Mouse (Mus musculus): ENCODE results near the gene Rere. TPM values are rescaled to one million over a fixed set of nuclear protein-coding genes. Genes with fewer than 3 reads are reported as not detected.

Rere gene
- polyA plus RNA-seq, 1 experiment from 2014 or later = 41.2 TPM

- Histone ChIP-seq H3K36me3 (0 out of 2 replicates have a peak, but pooled peaks cover 4% of the 10 kb centered on the region), H3K9me3 (no peaks in the 10 kb centered on the region), H3K4me2 (no peak overlapping the region), H3K9ac (peak overlapping the region; percentile 38), H3K27me3 (no peaks in the 10 kb centered on the region), H3K4me3 (no peak overlapping the region), H3K27ac (replicated peaks) (peak overlapping the region; percentile 15; the same call in 1 of the 2 replicates), H3K4me1 (replicated peaks) (peaks cover 43% of the 10 kb centered on the region)
- WGBS = 53% methylated on average over 20 of the region's 20 CpGs
- peak; percentile 45 for ATAC-seq (ENCODE audit: low read depth)
Measured at GRCm38 (mm10) chr4:150257252-150258204, 23.9 kb upstream of the Rere start.

DNA sequence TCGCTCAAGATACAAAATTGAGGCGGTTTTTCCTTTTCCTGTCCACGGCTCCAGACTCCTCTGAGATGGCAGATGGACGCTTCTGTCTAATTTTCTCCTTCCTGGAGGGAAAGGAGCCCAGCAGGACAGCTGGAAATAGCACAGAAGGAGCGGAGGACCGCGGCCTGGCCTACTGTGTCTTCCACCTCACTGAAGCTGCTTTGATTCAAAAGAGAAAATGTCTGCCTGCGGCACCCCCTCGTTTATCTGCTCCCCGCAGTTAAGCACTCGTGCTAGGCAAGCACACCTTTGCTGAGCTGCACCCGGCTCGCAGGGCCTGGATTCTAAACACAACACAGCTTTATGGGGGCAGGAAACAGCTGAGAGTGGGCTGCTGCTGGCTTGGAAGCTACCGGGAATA, 23.1 kb upstream of the Rere start:
- Histone ChIP-seq H3K9ac (peak overlapping the region; percentile 38), H3K4me1 (replicated peaks) (peaks cover 43% of the 10 kb centered on the region), H3K36me3 (no peaks in the 10 kb centered on the region), H3K4me2 (no peak overlapping the region), H3K27me3 (no peaks in the 10 kb centered on the region), H3K4me3 (no peak overlapping the region), H3K9me3 (no peaks in the 10 kb centered on the region), H3K27ac (replicated peaks) (peak overlapping the region; percentile 49)
- WGBS = 57% methylated on average over 14 of the region's 14 CpGs
- no peak for ATAC-seq (ENCODE audit: low read depth)

DNA sequence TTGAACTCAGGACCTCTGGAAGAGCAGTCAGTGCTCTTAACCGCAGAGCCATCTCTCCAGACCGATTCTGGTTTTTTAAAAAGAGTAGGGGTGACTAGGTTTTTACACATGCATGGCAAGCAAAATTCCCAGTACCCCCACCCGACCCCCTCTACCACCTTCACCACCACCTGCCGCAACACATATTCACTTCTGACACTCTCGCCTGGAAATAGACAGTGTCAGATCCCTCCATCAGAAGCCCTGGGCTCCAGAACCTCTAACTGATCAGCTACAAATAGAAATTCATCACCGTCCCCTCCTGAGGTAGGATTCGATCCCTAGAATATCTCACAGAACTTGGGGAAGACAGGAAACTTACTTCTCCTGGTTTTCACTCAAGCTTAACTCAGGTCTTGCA, 21.9 kb upstream of the Rere start:
- WGBS = 93% methylated on average over 7 of the region's 7 CpGs
- no peak overlapping the region for H3K9ac ChIP-seq
- peaks cover 40% of the 10 kb centered on the region for H3K4me1 ChIP-seq (replicated peaks)
- no peak for ATAC-seq (ENCODE audit: low read depth)
- no peak overlapping the region for H3K4me3 ChIP-seq
- no peak overlapping the region for H3K27ac ChIP-seq (replicated peaks)
- no peaks in the 10 kb centered on the region for H3K9me3 ChIP-seq
- no peak overlapping the region for H3K4me2 ChIP-seq
- no peaks in the 10 kb centered on the region for H3K36me3 ChIP-seq
- H3K27me3 ChIP-seq = no peaks in the 10 kb centered on the region

- ATAC-seq (ENCODE audit: low read depth) = no peak
- no peak overlapping the region for H3K27ac ChIP-seq (replicated peaks)
- WGBS = 48% methylated on average over 7 of the region's 7 CpGs
- H3K4me2 ChIP-seq = no peak overlapping the region
- H3K9ac ChIP-seq = no peak overlapping the region
- H3K9me3 ChIP-seq = no peaks in the 10 kb centered on the region
- no peaks in the 10 kb centered on the region for H3K36me3 ChIP-seq
- no peaks in the 10 kb centered on the region for H3K27me3 ChIP-seq
- peaks cover 35% of the 10 kb centered on the region for H3K4me1 ChIP-seq (replicated peaks)
- no peak overlapping the region for H3K4me3 ChIP-seq
Measured at GRCm38 (mm10) chr4:150260111-150260510, 21.3 kb upstream of the Rere start.

GRCm38 (mm10) chr4:150260745-150261144, 20.7 kb upstream of the Rere start:
- no peak overlapping the region for H3K9ac ChIP-seq
- no peak overlapping the region for H3K4me3 ChIP-seq
- H3K4me1 ChIP-seq (replicated peaks) = peaks cover 33% of the 10 kb centered on the region
- peak; percentile 44; the same call in 1 of the 2 replicates for ATAC-seq (ENCODE audit: low read depth)
- WGBS = 37% methylated on average over 6 of the region's 6 CpGs
- no peaks in the 10 kb centered on the region for H3K36me3 ChIP-seq
- no peak overlapping the region for H3K27ac ChIP-seq (replicated peaks)
- no peaks in the 10 kb centered on the region for H3K27me3 ChIP-seq
- no peaks in the 10 kb centered on the region for H3K9me3 ChIP-seq
- H3K4me2 ChIP-seq = no peak overlapping the region

DNA sequence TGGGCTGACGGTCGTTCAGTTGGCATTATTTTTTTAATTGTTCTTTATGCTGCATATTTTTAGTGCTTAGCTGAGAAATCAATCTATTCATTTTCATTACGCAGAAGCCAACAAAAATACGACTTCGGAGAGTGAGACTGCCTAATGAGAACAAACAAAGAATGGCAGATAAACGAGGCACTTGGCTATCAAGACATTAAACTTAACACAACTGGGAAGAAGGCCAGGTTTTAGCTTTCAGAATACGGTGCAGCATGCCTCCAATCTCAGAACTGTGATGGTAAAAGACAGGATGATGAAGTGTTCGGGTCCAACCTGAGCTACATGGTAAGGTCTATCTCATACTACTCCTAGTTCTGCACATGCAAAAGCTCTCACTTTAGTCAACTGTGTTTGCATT, 19.1 kb upstream of the Rere start:
- Histone ChIP-seq H3K4me3 (no peak overlapping the region), H3K9ac (no peak overlapping the region), H3K27me3 (no peaks in the 10 kb centered on the region), H3K9me3 (no peaks in the 10 kb centered on the region), H3K4me1 (replicated peaks) (peaks cover 43% of the 10 kb centered on the region), H3K27ac (replicated peaks) (peak overlapping the region; percentile 1; the same call in 1 of the 2 replicates), H3K4me2 (no peak overlapping the region), H3K36me3 (no peaks in the 10 kb centered on the region)
- 65% methylated on average over 8 of the region's 8 CpGs for WGBS
- ATAC-seq (ENCODE audit: low read depth) = no peak

DNA sequence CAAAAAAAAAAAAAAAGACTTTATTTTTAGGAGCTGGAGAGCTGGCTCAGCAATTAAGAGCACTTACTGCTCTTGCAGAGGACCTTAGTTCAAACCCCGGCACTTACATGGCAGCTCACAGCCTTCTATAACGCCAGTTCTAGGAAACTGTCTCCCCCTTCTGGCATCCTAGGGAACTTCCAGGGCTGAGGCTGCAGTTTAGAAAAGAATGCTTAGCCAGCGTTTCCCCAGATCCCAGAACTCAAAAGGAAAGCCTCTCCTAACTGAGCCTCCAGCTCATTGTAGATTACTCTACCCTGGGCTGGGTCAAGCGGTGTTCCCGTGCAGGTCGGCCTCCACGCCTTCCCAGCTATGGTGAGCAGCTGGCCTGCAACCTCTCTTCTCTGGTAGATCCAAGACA, 16.5 kb upstream of the Rere start:
- H3K27me3 ChIP-seq = no peaks in the 10 kb centered on the region
- ATAC-seq (ENCODE audit: low read depth) = no peak
- no peak overlapping the region for H3K4me2 ChIP-seq
- 57% methylated on average over 7 of the region's 7 CpGs for WGBS
- no peaks in the 10 kb centered on the region for H3K9me3 ChIP-seq
- H3K4me1 ChIP-seq (replicated peaks) = peaks cover 32% of the 10 kb centered on the region
- no peaks in the 10 kb centered on the region for H3K36me3 ChIP-seq
- H3K27ac ChIP-seq (replicated peaks) = no peak overlapping the region
- no peak overlapping the region for H3K4me3 ChIP-seq
- H3K9ac ChIP-seq = no peak overlapping the region

- Histone ChIP-seq H3K27ac (replicated peaks) (no peak overlapping the region), H3K9me3 (no peaks in the 10 kb centered on the region), H3K36me3 (no peaks in the 10 kb centered on the region), H3K4me3 (no peak overlapping the region), H3K9ac (no peak overlapping the region), H3K27me3 (no peaks in the 10 kb centered on the region), H3K4me1 (replicated peaks) (peaks cover 27% of the 10 kb centered on the region), H3K4me2 (no peak overlapping the region)
- no peak for ATAC-seq (ENCODE audit: low read depth)
- 74% methylated on average over 5 of the region's 5 CpGs for WGBS
Measured at GRCm38 (mm10) chr4:150265471-150265870, 16.0 kb upstream of the Rere start.

DNA sequence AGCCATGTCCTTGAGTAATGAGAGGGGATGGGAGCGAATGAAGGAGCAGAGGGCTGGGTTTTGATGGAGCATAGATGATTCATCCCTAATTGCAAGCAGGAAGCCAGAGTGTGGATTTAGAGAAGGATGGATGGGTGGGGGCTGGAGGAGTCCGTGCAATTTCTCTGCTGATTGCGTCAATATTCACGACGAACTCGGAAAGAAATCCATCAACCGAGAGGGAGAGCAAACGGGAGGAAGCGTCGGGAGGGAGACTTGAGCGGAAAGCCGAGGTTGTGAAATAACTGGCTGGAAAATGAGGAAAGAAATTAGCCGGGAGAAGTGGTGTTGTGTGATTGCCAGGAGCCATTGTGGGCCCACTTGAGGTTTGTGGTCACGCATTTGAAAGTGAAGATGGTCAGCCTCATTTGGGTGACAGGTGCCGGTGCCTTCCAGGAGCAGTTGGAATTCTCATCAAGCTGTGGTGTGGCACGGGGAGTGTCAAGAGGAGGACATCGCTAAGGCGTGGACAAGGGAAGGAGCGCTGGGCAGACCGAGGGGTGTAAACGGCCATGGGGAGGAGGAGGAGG, 14.7 kb upstream of the Rere start:
- 59% methylated on average over 21 of the region's 21 CpGs for WGBS
- H3K27ac ChIP-seq (replicated peaks) = peak overlapping the region; percentile 71

GRCm38 (mm10) chr4:150268674-150269653, 12.5 kb upstream of the Rere start:
- H3K4me1 ChIP-seq (replicated peaks) = peaks cover 48% of the 10 kb centered on the region
- H3K9ac ChIP-seq = no peak overlapping the region
- no peak overlapping the region for H3K4me2 ChIP-seq
- no peak overlapping the region for H3K27ac ChIP-seq (replicated peaks)
- H3K4me3 ChIP-seq = no peak overlapping the region
- no peaks in the 10 kb centered on the region for H3K9me3 ChIP-seq
- H3K27me3 ChIP-seq = no peaks in the 10 kb centered on the region
- WGBS = 85% methylated on average over 33 of the region's 33 CpGs
- ATAC-seq (ENCODE audit: low read depth) = no peak
- no peaks in the 10 kb centered on the region for H3K36me3 ChIP-seq

More for the DNA sequence above, 14.7 kb upstream of the Rere start:
- no peaks in the 10 kb centered on the region for H3K9me3 ChIP-seq
- H3K4me1 ChIP-seq (replicated peaks) = peaks cover 30% of the 10 kb centered on the region
- no peaks in the 10 kb centered on the region for H3K27me3 ChIP-seq
- peak overlapping the region; percentile 25 for H3K4me2 ChIP-seq
- ATAC-seq (ENCODE audit: low read depth) = no peak
- H3K9ac ChIP-seq = no peak overlapping the region
- H3K4me3 ChIP-seq = no peak overlapping the region
- H3K36me3 ChIP-seq = no peaks in the 10 kb centered on the region

DNA sequence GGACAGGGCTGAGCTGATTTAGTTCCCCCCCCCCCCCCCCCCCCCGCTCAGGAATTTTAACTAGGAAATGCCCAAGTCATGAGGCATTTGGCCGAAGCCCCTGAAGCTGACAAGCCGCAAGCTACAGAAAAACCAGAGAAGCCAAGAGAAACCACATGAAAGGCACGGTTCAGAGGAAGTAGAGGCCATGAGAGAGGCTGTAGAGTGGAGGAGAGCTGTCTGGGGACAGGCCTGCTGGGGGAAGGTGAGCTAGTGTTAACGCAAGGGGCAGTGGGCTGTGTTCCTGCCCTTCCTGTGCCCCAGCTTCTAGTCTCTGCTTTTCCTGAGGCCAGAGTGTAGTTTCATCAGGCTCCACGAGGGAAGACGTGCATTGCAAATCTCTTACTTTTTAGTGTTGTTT, 11.8 kb upstream of the Rere start:
- H3K9ac ChIP-seq = no peak overlapping the region
- no peak overlapping the region for H3K4me2 ChIP-seq
- 62% methylated on average over 6 of the region's 7 CpGs for WGBS
- no peaks in the 10 kb centered on the region for H3K27me3 ChIP-seq
- H3K36me3 ChIP-seq = no peaks in the 10 kb centered on the region
- no peak for ATAC-seq (ENCODE audit: low read depth)
- peaks cover 48% of the 10 kb centered on the region for H3K4me1 ChIP-seq (replicated peaks)
- H3K9me3 ChIP-seq = no peaks in the 10 kb centered on the region
- H3K4me3 ChIP-seq = no peak overlapping the region
- H3K27ac ChIP-seq (replicated peaks) = no peak overlapping the region
